Mouse (Mus musculus) cerebellum, adult 2 months (tissue): ENCODE measurements around the gene Gm45623.

ENCODE experiments used
- CTCF ChIP-seq: fragments of 200-500 bp; IDR thresholded peaks from 2 replicates; pipeline ENCODE4 v1.5.1; 2011; ENCODE audit warnings: low read depth, mild to moderate bottlenecking, control low read depth, low read length, moderate library complexity, borderline replicate concordance; ENCODE audit not compliant: insufficient read depth
- POLR2A ChIP-seq: fragments of 200-500 bp; IDR thresholded peaks from 2 replicates; pipeline ENCODE4 v1.6.1; 2011; ENCODE audit warnings: low read length, control low read depth, borderline replicate concordance; ENCODE audit not compliant: insufficient read depth

DNA sequence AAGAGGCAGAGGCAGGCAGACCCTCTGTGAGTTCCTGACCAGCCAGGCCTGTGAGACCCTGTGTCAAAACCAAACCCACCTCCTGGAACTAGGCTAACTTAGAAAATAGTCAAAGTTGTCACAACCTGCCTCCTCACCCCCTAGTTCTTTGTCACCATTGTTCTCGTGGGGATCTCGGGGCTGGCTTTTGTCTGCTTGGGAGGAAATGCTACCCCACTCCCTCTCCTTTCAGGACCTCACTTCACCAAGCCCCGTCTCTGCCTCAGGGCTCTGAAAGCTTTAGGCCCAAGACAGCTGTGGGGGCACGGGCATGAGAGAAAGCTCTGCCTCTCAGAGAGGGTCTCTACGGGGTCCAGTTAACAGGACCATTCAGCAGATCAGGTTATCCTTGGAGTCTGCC lies 1.9 kb downstream of the Gm45623 start:
- TF ChIP-seq POLR2A: no peak
- TF ChIP-seq CTCF: no peak
